Mouse (Mus musculus) gastrocnemius, postnatal 14 days (tissue): ENCODE measurements around the gene Myo18b. TPM values are rescaled to one million over a fixed set of nuclear protein-coding genes. Genes with fewer than 3 reads are reported as not detected.

Source experiments
- DNase-seq: peaks from one replicate; pipeline ENCODE4 v3.0.0; 2021; ENCODE audit warnings: mixed read lengths
- intact Hi-C: fragments of 180-260 bp; cut with DNase I; formaldehyde crosslinking; loops from one replicate; pipeline ENCODE4 v1.15.1; 2025; ENCODE audit warnings: low total_unique reads
- long read RNA-seq, 2 experiments: library from polyadenylated mRNA; stranded (forward); transcript quantifications; one replicate each; pipeline ENCODE4 v2.0.0; 2021
- total RNA-seq, 2 experiments: library from RNA; stranded (reverse); gene quantifications; 2 replicates each; pipeline ENCODE4 v1.2.3; 2021

The Myo18b gene
- 100 to 1,000 TPM; 409 to 424 TPM for total RNA-seq
- long read RNA-seq, experiment 1, full-length matches to known transcripts = 32 of 252 reads
- long read RNA-seq, experiment 1, partial matches to known transcripts = 196 of 252 reads
- long read RNA-seq, experiment 1, other reads (novel, unspliced or antisense) = 24 of 252 reads
- long read RNA-seq, experiment 2, full-length matches to known transcripts = 68 of 346 reads
- long read RNA-seq, experiment 2, partial matches to known transcripts = 243 of 346 reads
- long read RNA-seq, experiment 2, other reads (novel, unspliced or antisense) = 35 of 346 reads

DNA sequence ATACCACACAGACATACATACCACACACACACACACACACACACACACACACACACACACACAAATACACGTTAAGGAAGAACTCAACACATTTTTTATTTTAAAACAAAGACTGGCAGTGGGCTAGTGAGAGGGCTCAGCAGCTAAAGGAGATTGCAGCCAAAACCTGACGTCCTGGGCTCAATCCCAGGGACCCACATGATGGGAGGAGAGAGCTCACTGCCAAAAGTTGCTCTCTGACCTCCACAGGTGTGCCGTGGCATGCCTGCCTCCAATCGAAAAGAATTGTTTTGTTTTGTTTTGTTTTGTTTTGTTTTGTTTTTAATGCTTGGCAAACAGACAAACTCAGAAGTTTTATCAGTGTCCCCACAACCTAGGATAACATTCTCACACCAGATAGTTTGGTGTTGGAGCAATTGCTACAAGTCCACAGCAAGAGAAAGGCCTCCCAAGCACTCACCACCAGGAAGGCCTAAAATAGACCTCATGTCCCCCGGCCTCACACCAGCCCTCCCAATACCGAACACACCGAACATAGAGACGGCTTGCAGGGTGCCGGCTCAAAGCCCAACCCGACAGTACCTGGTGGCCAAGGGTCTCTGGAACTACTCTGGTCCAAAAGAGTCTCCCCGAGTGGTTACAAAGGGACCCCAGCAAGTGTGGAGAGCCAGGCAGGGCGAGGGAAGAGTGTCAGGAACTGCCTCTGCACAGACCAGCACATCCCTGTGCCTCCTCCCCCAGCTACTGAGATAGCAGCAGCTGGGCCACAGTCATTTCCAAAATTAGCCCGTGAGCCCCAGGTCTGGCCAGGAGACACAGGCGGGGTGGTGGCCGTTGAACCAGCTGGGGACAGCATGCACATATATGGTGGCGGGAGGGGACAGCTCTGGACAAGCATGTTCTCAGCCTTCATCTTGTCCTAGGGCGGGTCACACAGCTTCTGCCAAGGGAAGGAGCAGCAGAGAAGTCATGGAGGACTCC is at the start of gene Myo18b:
Gene Myo18b, minus strand, starts transcription at position 689 of the 981 bp plus-strand sequence.
- intact Hi-C loops = no loop called here
- peak; percentile 82 for DNase-seq

DNA sequence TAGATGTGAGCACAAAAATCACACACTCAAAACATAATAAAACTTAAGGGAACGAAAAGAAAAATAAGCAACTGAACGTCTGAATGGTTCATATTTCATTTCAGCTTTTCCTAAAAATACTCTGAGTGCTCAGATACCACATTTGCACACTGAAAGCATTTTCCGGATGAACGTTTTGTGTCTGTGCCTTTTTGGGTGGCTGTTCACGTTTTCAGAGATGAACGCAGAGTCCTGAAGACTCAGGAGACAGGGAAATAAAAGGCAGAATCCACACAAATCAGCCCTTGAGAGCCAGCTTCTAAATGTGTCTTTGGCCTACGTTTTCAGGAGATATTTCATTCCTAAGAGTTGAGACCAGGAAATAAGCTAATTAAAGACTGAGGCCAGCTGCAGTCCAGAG is 49.8 kb upstream of the Myo18b start:
- intact Hi-C loops = no loop called here
- no peak for DNase-seq

DNA sequence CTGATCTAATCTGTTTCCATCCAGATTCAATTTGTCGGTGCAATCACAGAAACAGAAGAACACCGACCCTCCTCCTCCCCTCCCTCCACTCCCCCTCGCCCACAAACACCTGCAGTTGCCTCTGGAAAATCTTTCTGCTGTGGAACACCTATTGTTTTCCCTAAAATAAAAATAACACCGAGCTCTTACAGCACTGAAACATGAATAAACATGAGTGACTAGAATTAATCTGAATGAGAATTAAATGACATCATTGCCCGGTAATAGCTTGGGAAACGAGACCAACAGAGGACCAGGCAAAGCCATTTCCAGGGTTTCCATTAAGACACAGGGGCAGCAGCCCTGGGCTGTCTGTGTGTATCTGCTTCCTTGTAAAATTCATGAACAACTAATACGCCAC is 46.1 kb upstream of the Myo18b start:
- intact Hi-C loops = no loop called here
- no peak for DNase-seq

DNA sequence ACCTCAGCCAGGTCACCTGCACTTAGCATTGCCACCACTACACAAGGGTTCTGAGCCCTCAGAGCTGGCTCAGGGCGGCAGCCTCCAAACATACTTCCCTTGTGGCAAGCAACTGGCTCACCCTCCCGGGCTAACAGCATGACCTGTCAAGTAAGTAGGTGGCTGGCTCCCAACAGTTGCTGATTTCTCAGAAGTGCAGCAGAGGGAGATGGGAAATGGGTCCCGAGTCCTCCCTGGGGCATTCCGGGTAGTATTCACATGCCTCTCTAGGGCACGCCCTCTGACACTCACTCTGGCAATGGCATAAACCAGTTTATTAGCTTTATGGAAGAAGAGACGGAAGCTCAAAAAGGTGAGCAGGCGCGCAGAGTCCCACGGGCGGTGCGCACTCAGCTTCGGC is 44.8 kb upstream of the Myo18b start:
- DNase-seq = no peak

DNA sequence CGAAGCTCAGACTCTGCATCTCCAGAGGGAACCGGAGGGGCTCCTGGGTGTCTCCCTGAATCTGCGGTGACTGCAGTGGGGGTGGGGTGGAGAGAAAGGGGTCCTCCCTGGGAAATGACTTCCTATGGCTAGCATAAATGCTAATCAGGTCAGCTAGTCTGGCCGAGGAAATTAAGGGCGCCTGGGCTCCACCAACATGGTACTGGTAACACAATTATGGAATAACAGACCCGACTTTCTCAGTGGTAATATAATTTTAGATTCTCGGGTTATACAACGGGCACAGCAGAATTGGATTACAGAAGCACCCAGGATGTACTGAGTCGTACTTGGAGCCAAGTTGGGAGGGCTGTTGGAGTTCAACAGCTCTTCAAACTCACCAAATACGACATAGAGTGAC is 40.5 kb upstream of the Myo18b start:
- intact Hi-C loops = no loop called here

More for the DNA sequence above, 44.8 kb upstream of the Myo18b start:
- intact Hi-C loops = no loop called here

DNA sequence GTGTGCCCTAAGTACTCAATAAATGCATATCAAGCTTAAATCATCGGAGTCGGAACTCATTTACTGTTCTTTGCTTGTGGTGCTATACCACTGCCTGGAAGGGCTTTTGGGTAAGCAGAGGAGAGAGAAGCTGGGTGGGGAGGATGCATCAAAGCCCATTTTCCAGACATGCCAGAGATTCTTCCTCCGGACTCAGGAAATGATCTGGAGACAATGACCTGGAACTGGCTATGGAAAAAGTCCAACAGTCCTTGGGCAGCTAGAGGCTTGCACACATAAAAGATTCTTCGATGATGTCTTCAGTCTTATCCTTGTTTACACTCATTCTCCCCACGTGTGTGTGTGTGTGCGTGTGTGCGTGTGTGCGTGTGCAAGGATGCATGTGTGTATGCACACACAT is 39.3 kb upstream of the Myo18b start:
- DNase-seq = no peak
- intact Hi-C loops = no loop called here

More for the DNA sequence above, 40.5 kb upstream of the Myo18b start:
- no peak for DNase-seq

DNA sequence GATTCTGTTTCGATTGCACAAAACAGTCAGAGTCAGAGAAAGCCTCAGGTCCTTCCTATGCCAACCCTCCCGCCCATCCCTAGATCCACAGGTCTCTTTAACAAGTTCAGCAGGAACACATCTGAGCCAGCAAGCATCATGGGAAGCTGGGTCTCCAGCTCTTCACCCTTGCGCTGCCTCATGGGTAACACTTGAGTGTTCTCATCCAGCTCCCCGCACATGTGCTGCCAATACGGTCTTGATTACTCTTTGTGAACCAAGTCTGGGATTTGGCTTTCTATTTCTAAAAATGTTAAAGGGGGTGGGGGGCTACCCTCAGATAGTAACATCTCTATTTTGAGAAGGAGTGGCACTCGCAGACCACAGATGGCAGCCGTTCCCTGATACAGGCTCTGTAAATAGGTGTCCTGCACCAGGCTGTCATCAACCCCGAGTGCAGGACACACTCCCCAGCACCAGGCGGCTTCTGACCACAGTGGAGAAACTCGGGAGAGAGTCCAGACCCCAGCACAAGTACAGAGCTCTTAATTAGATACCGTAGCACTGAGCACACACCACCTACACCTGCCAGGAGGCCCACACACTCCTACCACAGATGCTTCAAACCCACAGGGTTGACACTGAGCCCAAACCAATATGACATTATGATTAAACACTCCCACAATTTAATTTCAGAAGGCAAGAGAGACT is 36.9 kb upstream of the Myo18b start:
- intact Hi-C loops = no loop called here
- DNase-seq = no peak

DNA sequence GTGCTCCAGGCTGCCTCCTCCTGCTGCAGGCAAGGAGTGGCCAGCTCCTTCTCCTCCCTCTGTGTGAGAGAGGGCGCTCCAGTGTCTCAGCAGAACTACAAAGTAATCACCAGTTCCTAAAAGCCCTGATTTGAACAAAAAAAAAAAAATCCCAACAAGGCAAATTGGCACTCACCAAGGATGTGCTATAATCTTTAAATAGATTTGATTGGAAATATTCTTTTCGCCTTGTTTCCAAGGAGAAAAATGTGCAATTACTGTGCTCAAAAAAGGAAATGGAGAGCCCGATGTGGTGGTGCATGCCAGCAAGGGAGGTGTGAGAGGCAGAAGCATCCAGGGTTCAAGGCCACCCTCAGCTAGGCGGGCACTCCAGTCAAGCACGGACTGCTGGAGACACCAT is 35.7 kb upstream of the Myo18b start:
- DNase-seq = no peak
- intact Hi-C loops = no loop called here

DNA sequence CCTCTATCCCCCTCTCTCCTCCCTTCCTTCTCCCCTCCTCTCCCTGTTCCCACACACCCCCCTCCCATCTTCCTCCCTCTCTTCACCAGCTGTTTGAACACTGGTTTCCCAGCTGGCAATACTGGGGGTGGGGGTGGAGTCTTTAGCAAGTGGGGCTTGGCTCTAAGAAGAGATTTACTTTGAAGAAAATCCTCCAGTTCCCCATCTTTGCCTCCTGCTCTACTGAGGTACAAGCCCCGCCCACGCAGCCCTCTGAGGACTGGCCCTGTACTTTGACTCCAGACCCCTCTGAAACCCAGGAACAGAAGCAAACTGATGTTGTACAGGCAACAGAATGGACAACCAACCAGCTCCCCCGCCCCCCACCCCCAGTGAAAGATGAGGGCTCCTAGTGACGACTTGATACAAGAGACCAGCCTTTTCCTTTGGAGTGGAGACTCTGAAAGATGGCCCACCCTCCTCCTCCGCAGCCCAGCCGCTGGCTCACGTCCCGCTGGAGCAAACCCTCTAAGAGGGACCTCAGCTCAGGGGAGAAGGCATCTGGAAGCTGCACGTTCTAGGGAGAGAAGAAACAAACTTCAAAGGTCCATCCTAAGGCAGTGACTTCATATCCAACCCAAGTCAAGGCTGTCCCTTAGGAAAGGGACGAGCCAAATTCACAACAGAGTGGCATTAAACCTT is 32.2 kb upstream of the Myo18b start:
- no peak for DNase-seq
- intact Hi-C loops = no loop called here

DNA sequence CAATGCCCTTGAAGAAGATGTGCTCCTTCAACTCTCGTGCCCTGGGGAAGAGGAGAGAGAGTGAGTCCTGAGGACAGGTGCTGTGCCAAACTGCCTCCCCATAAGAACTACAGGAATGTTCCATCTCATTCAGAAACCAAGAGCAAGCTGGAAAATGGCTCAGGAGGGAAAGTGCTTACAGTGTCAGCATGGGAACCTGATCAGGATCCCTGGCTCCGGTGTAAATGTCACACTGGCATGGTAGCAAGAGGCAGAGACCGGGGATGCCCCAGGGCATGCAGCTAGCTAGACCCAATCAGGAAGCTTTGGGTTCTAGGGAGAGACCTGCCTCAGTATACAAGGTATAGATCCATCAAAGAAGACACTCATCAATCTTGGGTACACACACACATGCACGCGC is 29.3 kb upstream of the Myo18b start:
- peak; percentile 35 for DNase-seq
- intact Hi-C loops = no loop called here

DNA sequence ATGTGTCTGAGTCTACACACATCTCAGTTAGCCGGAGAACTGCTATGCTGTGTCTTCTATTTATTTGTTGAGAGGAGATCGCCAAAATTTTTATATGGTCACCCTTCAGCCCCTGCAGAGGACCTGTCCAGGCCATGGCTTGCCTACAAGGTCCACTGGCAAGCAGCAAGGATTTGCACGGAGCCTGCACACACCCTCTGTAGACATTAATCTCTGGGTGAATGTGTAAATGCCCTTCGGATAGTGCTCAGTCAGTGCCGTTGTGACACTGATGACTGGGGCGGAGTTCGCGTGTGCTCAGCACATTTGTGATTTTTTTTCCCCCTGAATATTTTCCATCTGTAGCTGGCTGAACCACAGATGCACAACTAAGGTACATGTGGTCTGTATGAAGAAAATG is 28.6 kb upstream of the Myo18b start:
- intact Hi-C loops = no loop called here
- no peak for DNase-seq

DNA sequence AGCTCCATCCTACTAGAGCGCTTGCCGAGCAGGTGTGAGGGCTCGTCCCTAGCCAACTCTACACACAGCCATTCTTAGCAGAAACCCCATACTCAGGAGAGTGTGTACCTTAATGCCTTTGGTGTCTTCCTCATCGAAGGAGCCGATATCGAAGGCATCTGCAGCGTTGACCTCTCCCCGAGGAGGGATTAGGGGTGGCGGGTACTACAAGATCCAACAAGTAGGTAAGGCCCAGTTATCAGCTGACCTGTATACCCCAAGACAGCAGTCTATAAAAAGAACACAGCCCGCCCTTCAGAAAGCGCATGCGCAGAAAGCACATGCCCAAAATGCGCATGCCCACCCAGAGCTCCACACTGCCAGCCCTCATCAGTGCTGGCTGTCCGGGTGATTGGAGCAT is 27.7 kb upstream of the Myo18b start:
- intact Hi-C loops = no loop called here
- DNase-seq = no peak

DNA sequence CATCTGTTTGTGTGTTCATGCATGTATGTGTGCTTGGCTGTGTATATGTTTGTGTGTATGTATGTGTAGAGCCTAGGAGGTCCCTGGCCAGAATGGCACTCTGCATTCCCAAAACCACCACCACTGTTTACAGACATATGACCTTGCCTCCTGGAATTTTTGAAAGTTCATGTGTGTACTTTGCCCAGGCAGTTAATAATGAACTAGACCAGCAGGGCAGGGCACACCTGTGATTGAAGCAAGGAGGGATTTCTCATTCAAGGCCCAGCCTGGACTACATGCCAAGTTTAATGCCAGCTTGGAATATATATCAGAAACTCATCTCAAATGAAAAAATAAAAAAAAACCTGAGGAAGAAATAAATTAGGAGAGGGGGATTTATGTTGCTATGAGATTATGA is 25.8 kb upstream of the Myo18b start:
- intact Hi-C loops = no loop called here
- DNase-seq = no peak

DNA sequence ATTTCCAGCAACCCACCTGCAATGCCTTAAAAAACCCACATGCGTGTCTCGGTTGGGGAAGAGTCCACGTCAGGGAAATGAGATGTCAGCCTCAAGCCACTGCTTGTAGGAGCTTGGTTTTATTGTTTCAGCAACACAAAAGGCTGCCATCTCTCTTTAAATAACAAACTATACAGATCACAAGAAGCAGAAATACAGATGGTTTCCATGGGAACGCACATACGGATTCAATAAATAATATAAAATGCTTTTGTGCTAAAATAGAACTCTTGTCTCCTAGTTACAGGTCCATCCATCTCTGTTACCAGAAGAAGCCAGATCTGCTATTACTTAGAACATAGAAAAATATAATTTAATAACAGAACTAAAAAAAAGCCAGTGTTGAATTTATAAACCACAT is 14.2 kb upstream of the Myo18b start:
- intact Hi-C loops = no loop called here

DNA sequence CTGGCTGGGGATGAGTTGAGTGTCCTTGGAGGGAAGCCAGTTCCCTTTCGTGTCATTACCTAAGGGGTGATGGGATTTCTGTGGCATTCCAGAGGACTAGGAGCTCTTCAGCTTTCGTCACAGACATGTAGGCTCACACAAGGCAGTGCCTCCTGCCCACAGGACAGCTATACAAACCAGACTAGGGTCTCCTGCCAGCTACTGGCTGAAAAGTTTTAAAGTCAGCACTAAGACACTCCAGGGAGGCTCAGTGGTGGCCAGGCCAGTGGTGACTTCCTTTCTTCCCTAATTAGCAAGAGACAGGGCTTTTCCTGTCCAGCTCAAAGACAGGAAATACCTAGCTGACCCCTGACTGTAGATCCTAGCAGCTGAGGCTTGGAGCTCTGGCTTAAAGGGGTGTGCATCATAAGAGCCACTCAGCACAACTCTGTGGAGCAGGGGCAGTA is 12.0 kb upstream of the Myo18b start:
- intact Hi-C loops = no loop called here
- no peak for DNase-seq

More for the DNA sequence above, 14.2 kb upstream of the Myo18b start:
- no peak for DNase-seq

DNA sequence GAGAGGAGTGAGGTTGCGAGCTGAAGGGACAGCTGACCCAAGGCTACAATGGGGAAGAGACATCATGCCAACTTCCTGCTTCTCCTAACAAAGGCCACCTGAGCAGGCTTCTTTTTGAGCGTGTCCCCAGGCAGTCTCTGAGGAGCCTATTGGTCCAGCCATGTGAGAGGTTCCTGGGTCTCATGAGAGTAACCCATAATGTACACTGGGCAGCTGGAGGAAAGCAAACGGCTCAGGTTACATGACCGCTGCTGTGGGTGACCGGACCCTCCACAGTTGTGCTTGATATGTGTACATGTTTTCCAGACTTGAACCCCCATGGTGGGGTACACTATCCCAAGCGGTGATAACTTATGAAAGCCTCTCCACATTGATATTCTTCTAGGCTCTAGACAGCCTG is 11.3 kb upstream of the Myo18b start:
- DNase-seq = no peak
- intact Hi-C loops = no loop called here

DNA sequence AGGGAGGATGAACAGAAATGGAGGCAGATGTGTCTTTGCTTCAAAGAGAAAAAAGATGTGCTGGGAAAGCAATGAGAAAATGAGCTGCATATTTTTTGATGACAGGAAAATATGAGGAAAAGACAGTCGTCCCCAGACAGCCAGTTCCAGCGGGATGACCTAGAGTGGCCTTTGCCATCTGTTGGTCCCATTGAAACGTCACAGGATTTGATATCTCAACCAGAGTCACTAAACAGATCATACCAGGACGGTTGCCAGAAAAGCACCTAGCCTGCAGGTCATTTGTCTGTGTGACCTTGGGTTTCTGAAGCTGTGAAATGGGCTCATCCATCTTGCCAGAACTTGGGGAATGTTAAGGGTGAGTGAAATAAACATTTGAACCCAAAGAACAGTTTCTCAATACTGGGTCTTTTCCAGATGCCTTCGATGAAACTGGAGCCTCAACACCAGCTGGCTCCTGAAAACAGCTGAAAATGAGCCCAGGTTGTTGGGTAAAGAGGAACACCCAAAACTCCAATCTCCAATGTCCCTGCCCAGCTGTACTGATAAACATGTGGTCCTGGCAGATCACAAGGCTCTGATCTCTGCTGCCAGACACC is 2.6 kb downstream of the Myo18b start:
- DNase-seq = no peak
- intact Hi-C loops = no loop called here

DNA sequence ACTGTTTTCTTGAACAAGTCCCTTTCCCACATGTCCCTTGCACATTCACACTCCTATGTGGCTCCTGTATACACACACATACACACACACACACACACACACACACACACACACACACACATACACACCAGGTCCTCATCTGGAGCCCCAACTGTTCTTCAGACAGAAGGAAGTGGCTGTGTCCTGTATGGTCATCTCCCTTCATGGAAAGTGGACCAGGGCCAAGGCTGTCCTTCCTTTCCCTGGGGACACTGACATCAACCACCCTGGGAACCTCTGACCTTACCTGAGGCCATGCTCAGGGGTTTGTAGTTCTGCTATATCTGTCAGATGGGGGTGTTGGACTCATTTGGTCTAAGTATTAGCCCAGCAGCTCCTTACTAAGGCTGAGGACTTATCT is 3.8 kb downstream of the Myo18b start:
- DNase-seq = no peak
- intact Hi-C loops = no loop called here

DNA sequence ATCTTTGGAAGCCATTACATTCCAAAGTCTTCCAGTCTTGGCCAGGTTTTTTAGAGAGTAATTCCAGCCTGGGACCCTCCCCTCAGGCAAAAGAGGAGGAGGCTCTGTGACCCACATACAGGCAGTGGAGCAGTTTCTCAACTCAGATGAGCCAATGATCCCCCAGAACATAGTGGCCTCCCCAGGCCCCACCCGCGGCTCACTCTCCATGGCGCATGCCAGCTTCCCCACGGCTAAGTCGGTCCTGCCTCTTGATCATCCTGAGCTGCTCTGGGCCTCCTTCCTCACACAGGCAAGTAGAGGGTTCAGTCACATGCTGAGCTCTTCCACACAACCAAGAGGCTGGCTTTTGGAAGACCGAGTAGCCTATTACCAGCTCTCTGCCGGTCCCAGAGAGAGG is 7.5 kb downstream of the Myo18b start:
- intact Hi-C loops = no loop called here
- DNase-seq = no peak
